Mouse (Mus musculus): ENCODE measurements at regions not wholly inside any gene's neighbourhood (a gene's known extent, or its start where the extent isn't known, plus 50 kb on each side); places are given as distances from the start of the nearest gene placed in this dataset.
A peak's percentile ranks its signal among the peaks of the same experiment; 100 is the strongest.

GRCm38 (mm10) chr16:78459996-78460395 lies 83.0 kb upstream of the Btg3 start:
- DNase-seq = no peak
- H3K4me3 ChIP-seq (replicated peaks; ENCODE audit: insufficient read depth, low read depth, low read length) = no peak overlapping the region

GRCm38 (mm10) chr16:78457731-78458151 lies 80.7 kb upstream of the Btg3 start:
- peak in 1 of 2 experiments; percentile 8 for DNase-seq
- H3K27me3 ChIP-seq (ENCODE audit: control insufficient read depth, insufficient read depth, low read length) = no peaks in the 10 kb centered on the region
- no peak overlapping the region for H3K27ac ChIP-seq (ENCODE audit: insufficient read depth, low read length)
- H3K4me3 ChIP-seq (replicated peaks; ENCODE audit: insufficient read depth, low read depth, low read length) = no peak overlapping the region
- no peaks in the 10 kb centered on the region for H3K4me1 ChIP-seq (ENCODE audit: control insufficient read depth, insufficient read depth, low read length)
- TF ChIP-seq POLR2A (IDR thresholded peaks at IDR 0.05; ENCODE audit: borderline replicate concordance, insufficient read depth, low read length) (no peak), CTCF (IDR thresholded peaks at IDR 0.05; ENCODE audit: borderline replicate concordance, insufficient read depth, low read depth, low read length) (no peak)
- WGBS = 44% methylated on average over 8 of the region's 8 CpGs

More at GRCm38 (mm10) chr16:78459996-78460395, 83.0 kb upstream of the Btg3 start:
- WGBS = 85% methylated on average over 8 of the region's 8 CpGs
- H3K4me1 ChIP-seq (ENCODE audit: control insufficient read depth, insufficient read depth, low read length) = no peaks in the 10 kb centered on the region
- H3K27ac ChIP-seq (ENCODE audit: insufficient read depth, low read length) = no peak overlapping the region
- no peaks in the 10 kb centered on the region for H3K27me3 ChIP-seq (ENCODE audit: control insufficient read depth, insufficient read depth, low read length)
- no peak for TF ChIP-seq POLR2A (IDR thresholded peaks at IDR 0.05; ENCODE audit: borderline replicate concordance, insufficient read depth, low read length)
- TF ChIP-seq CTCF (IDR thresholded peaks at IDR 0.05; ENCODE audit: borderline replicate concordance, insufficient read depth, low read depth, low read length) = no peak

- no peaks in the 10 kb centered on the region for H3K4me1 ChIP-seq (ENCODE audit: control insufficient read depth, insufficient read depth, low read length)
- TF ChIP-seq POLR2A (IDR thresholded peaks at IDR 0.05; ENCODE audit: borderline replicate concordance, insufficient read depth, low read length) (no peak), CTCF (IDR thresholded peaks at IDR 0.05; ENCODE audit: borderline replicate concordance, insufficient read depth, low read depth, low read length) (no peak)
- no peaks in the 10 kb centered on the region for H3K27me3 ChIP-seq (ENCODE audit: control insufficient read depth, insufficient read depth, low read length)
- WGBS = 35% methylated on average over 10 of the region's 10 CpGs
- no peak overlapping the region for H3K4me3 ChIP-seq (replicated peaks; ENCODE audit: insufficient read depth, low read depth, low read length)
- no peak for DNase-seq
- no peak overlapping the region for H3K27ac ChIP-seq (ENCODE audit: insufficient read depth, low read length)
Observed at GRCm38 (mm10) chr16:78456345-78456744, 79.4 kb upstream of the Btg3 start.

GRCm38 (mm10) chr16:78454509-78454908 lies 77.5 kb upstream of the Btg3 start:
- TF ChIP-seq POLR2A (IDR thresholded peaks at IDR 0.05; ENCODE audit: borderline replicate concordance, insufficient read depth, low read length) = no peak
- TF ChIP-seq CTCF (IDR thresholded peaks at IDR 0.05; ENCODE audit: borderline replicate concordance, insufficient read depth, low read depth, low read length) = no peak
- H3K4me3 ChIP-seq (replicated peaks; ENCODE audit: insufficient read depth, low read depth, low read length) = no peak overlapping the region
- H3K27ac ChIP-seq (ENCODE audit: insufficient read depth, low read length) = no peak overlapping the region
- WGBS = 93% methylated on average over 9 of the region's 9 CpGs
- H3K27me3 ChIP-seq (ENCODE audit: control insufficient read depth, insufficient read depth, low read length) = no peaks in the 10 kb centered on the region; the same call in 1 of the 2 replicates
- no peaks in the 10 kb centered on the region for H3K4me1 ChIP-seq (ENCODE audit: control insufficient read depth, insufficient read depth, low read length)
- DNase-seq = no peak

- no peaks in the 10 kb centered on the region for H3K4me1 ChIP-seq (ENCODE audit: control insufficient read depth, insufficient read depth, low read length)
- WGBS = 5% methylated on average over 10 of the region's 10 CpGs
- H3K27me3 ChIP-seq (ENCODE audit: control insufficient read depth, insufficient read depth, low read length) = no peaks in the 10 kb centered on the region; the same call in 1 of the 2 replicates
- no peak overlapping the region for H3K27ac ChIP-seq (ENCODE audit: insufficient read depth, low read length)
- TF ChIP-seq CTCF (IDR thresholded peaks at IDR 0.05; ENCODE audit: borderline replicate concordance, insufficient read depth, low read depth, low read length) = peak; percentile 50; the same call in 1 of the 2 replicates
- no peak for TF ChIP-seq POLR2A (IDR thresholded peaks at IDR 0.05; ENCODE audit: borderline replicate concordance, insufficient read depth, low read length)
- DNase-seq = peak in 1 of 2 experiments; percentile 33
- no peak overlapping the region for H3K4me3 ChIP-seq (replicated peaks; ENCODE audit: insufficient read depth, low read depth, low read length)
Observed at GRCm38 (mm10) chr16:78452303-78452702, 75.3 kb upstream of the Btg3 start.

GRCm38 (mm10) chr16:78451750-78452149 lies 74.8 kb upstream of the Btg3 start:
- 74% methylated on average over 8 of the region's 8 CpGs for WGBS
- no peaks in the 10 kb centered on the region; the same call in 1 of the 2 replicates for H3K27me3 ChIP-seq (ENCODE audit: control insufficient read depth, insufficient read depth, low read length)
- H3K4me1 ChIP-seq (ENCODE audit: control insufficient read depth, insufficient read depth, low read length) = no peaks in the 10 kb centered on the region
- no peak overlapping the region for H3K4me3 ChIP-seq (replicated peaks; ENCODE audit: insufficient read depth, low read depth, low read length)
- H3K27ac ChIP-seq (ENCODE audit: insufficient read depth, low read length) = no peak overlapping the region
- no peak for DNase-seq
- TF ChIP-seq POLR2A (IDR thresholded peaks at IDR 0.05; ENCODE audit: borderline replicate concordance, insufficient read depth, low read length) (no peak), CTCF (IDR thresholded peaks at IDR 0.05; ENCODE audit: borderline replicate concordance, insufficient read depth, low read depth, low read length) (no peak)

GRCm38 (mm10) chr16:78451251-78451650 lies 74.3 kb upstream of the Btg3 start:
- Histone ChIP-seq H3K4me3 (replicated peaks; ENCODE audit: insufficient read depth, low read depth, low read length) (no peak overlapping the region), H3K27ac (ENCODE audit: insufficient read depth, low read length) (no peak overlapping the region), H3K4me1 (ENCODE audit: control insufficient read depth, insufficient read depth, low read length) (no peaks in the 10 kb centered on the region), H3K27me3 (ENCODE audit: control insufficient read depth, insufficient read depth, low read length) (no peaks in the 10 kb centered on the region; the same call in 1 of the 2 replicates)
- TF ChIP-seq CTCF (IDR thresholded peaks at IDR 0.05; ENCODE audit: borderline replicate concordance, insufficient read depth, low read depth, low read length) (no peak), POLR2A (IDR thresholded peaks at IDR 0.05; ENCODE audit: borderline replicate concordance, insufficient read depth, low read length) (no peak)
- 25% methylated on average over 11 of the region's 11 CpGs for WGBS
- DNase-seq = no peak

GRCm38 (mm10) chr16:78449231-78449630 lies 72.2 kb upstream of the Btg3 start:
- WGBS = 87% methylated on average over 8 of the region's 8 CpGs
- Histone ChIP-seq H3K4me1 (ENCODE audit: control insufficient read depth, insufficient read depth, low read length) (no peaks in the 10 kb centered on the region), H3K27ac (ENCODE audit: insufficient read depth, low read length) (no peak overlapping the region), H3K27me3 (ENCODE audit: control insufficient read depth, insufficient read depth, low read length) (no peaks in the 10 kb centered on the region; the same call in 1 of the 2 replicates), H3K4me3 (replicated peaks; ENCODE audit: insufficient read depth, low read depth, low read length) (no peak overlapping the region)
- no peak for TF ChIP-seq CTCF (IDR thresholded peaks at IDR 0.05; ENCODE audit: borderline replicate concordance, insufficient read depth, low read depth, low read length)
- no peak for TF ChIP-seq POLR2A (IDR thresholded peaks at IDR 0.05; ENCODE audit: borderline replicate concordance, insufficient read depth, low read length)
- no peak for DNase-seq
